Mouse (Mus musculus) c-Kit-positive CD71-negative TER-119-negative erythroid progenitor cells, embryonic 14.5 days (primary cell): ENCODE data around the gene Cipc.

Experiments
- DNase-seq: peaks from one replicate; pipeline ENCODE4 v3.0.0-alpha.2; 2013; ENCODE audit warnings: low read depth

Gene Cipc

GRCm38 (mm10) chr12:86989890-86990754, 43.3 kb downstream of the Cipc start, which contains the start of gene Zdhhc22:
Gene Zdhhc22, minus strand, starts transcription at chr12:86990430.
- DNase-seq = no peak

GRCm38 (mm10) chr12:86990755-86991110, 43.9 kb downstream of the Cipc start:
- DNase-seq = no peak

GRCm38 (mm10) chr12:86994166-86994565, 47.3 kb downstream of the Cipc start:
- no peak for DNase-seq

- DNase-seq = no peak
Measured at GRCm38 (mm10) chr12:86994776-86995175, 47.9 kb downstream of the Cipc start.

GRCm38 (mm10) chr12:86995931-86996330, 49.1 kb downstream of the Cipc start:
- no peak for DNase-seq

- DNase-seq = no peak
Measured at GRCm38 (mm10) chr12:86998699-86999098, 51.9 kb downstream of the Cipc start.

- DNase-seq = no peak
Measured at GRCm38 (mm10) chr12:86999283-86999820, 52.5 kb downstream of the Cipc start.

- no peak for DNase-seq
Measured at GRCm38 (mm10) chr12:87000151-87000839, 53.5 kb downstream of the Cipc start.

- no peak for DNase-seq
Measured at GRCm38 (mm10) chr12:87000840-87001176, 54.0 kb downstream of the Cipc start.

- no peak for DNase-seq
Measured at GRCm38 (mm10) chr12:87002209-87002608, 55.4 kb downstream of the Cipc start.

GRCm38 (mm10) chr12:87002815-87003214, 56.0 kb downstream of the Cipc start:
- DNase-seq = no peak

GRCm38 (mm10) chr12:87003606-87004005, 56.8 kb downstream of the Cipc start:
- no peak for DNase-seq

- no peak for DNase-seq
Measured at GRCm38 (mm10) chr12:87004596-87004995, 57.8 kb downstream of the Cipc start.
